Mouse (Mus musculus) lung, adult 2 months (tissue): ENCODE measurements around the gene Ccng2.

Experiments used
- CTCF ChIP-seq: fragments of 200-500 bp; IDR thresholded peaks from 2 replicates; pipeline ENCODE4 v1.5.1; 2011; ENCODE audit warnings: mild to moderate bottlenecking, low read length, control low read depth; ENCODE audit not compliant: insufficient read depth
- POLR2A ChIP-seq: fragments of 200-500 bp; IDR thresholded peaks from 2 replicates; pipeline ENCODE4 v1.6.1; 2011; ENCODE audit warnings: low read depth, mild to moderate bottlenecking, control low read depth, low read length, borderline replicate concordance; ENCODE audit errors: extremely low read depth

- TF ChIP-seq CTCF, result no peak
- TF ChIP-seq POLR2A, result no peak
Observed at GRCm38 (mm10) chr5:93263396-93264075, 3.5 kb upstream of the Ccng2 start.
